Mouse (Mus musculus): ENCODE results near the gene Vps4b. TPM values are rescaled to one million over a fixed set of nuclear protein-coding genes. Genes with fewer than 3 reads are reported as not detected.
"Not testable (repeated sequence)": the region's sequence is repeated elsewhere in the genome, so short reads cannot be mapped to it uniquely, and the experiment has no call there.

Vps4b gene
- polyA plus RNA-seq, 1 experiment from 2014 or later: 58.1 TPM

- DNase-seq (ENCODE audit: low spot score): no peak
- WGBS: 90% methylated on average over 4 of the region's 4 CpGs
- H3K4me3 ChIP-seq: no peak overlapping the region
- H3K4me1 ChIP-seq (replicated peaks): no peaks in the 10 kb centered on the region
- no peak overlapping the region for H3K27ac ChIP-seq
- no peaks in the 10 kb centered on the region for H3K9me3 ChIP-seq
- peaks cover 24% of the 10 kb centered on the region; the same call in 1 of the 2 replicates for H3K36me3 ChIP-seq
- no peaks in the 10 kb centered on the region for H3K27me3 ChIP-seq (ENCODE audit: insufficient read depth, poor library complexity, severe bottlenecking)
Observed at GRCm38 (mm10) chr1:106740735-106741134, 55.8 kb downstream of the Vps4b start.

- Histone ChIP-seq H3K27ac (no peak overlapping the region), H3K9me3 (no peaks in the 10 kb centered on the region), H3K27me3 (ENCODE audit: insufficient read depth, poor library complexity, severe bottlenecking) (no peaks in the 10 kb centered on the region), H3K36me3 (peaks cover 24% of the 10 kb centered on the region; the same call in 1 of the 2 replicates), H3K4me3 (no peak overlapping the region), H3K4me1 (replicated peaks) (no peaks in the 10 kb centered on the region)
- DNase-seq (ENCODE audit: low spot score): no peak
- 94% methylated on average over 5 of the region's 5 CpGs for WGBS
Observed at GRCm38 (mm10) chr1:106739810-106740209, 56.7 kb downstream of the Vps4b start.

DNA sequence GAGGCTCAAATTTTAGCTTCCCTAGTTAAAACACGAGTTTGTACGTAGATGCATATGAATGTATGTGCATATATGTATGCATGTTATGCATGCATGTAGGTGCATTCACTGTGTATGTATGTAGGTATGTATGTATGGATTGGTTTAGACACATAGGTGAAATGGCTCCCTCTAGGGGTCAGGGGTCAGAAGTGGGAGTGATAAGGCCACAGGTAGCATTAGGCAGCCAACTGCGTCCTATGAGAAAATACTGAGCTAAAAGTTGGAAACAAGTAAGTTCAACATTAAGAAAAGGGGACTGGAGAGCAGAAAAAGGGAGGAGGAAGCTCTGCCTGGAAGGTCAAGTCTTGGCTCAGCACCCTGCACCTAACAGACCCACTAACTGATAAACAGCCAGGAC is 58.4 kb downstream of the Vps4b start:
- WGBS: 88% methylated on average over 3 of the region's 3 CpGs
- Histone ChIP-seq H3K9me3 (no peaks in the 10 kb centered on the region), H3K27me3 (ENCODE audit: insufficient read depth, poor library complexity, severe bottlenecking) (no peaks in the 10 kb centered on the region), H3K36me3 (peaks cover 29% of the 10 kb centered on the region), H3K4me3 (no peak overlapping the region), H3K27ac (no peak overlapping the region), H3K4me1 (replicated peaks) (no peaks in the 10 kb centered on the region)
- DNase-seq (ENCODE audit: low spot score): no peak

- H3K27ac ChIP-seq: no peak overlapping the region
- H3K36me3 ChIP-seq: peaks cover 26% of the 10 kb centered on the region
- 92% methylated on average over 8 of the region's 8 CpGs for WGBS
- no peak for DNase-seq (ENCODE audit: low spot score)
- no peaks in the 10 kb centered on the region for H3K27me3 ChIP-seq (ENCODE audit: insufficient read depth, poor library complexity, severe bottlenecking)
- no peaks in the 10 kb centered on the region for H3K4me1 ChIP-seq (replicated peaks)
- H3K9me3 ChIP-seq: no peaks in the 10 kb centered on the region
- no peak overlapping the region for H3K4me3 ChIP-seq
Observed at GRCm38 (mm10) chr1:106736211-106736610, 60.3 kb downstream of the Vps4b start.

DNA sequence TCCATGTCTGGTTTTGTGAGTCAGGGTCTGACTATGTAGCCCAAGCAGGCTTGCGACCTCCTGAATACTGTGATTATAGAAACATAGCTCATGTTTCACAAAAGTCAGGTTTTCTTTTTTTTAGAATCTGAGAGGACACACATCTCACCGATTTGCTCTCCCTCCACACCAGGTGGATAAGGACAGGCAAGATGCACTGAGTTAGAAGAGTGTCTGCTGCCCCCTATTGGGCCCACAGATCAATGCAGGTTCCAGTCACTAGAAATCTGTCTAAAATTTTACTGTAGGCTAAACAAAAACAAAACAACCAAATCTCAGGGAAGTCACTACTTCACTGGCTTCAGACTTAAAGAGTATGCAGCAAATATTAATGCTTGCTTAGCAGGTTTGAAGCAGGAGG is 60.9 kb downstream of the Vps4b start:
- H3K9me3 ChIP-seq: no peaks in the 10 kb centered on the region
- no peak overlapping the region for H3K27ac ChIP-seq
- peak; percentile 41 for DNase-seq (ENCODE audit: low spot score)
- 77% methylated on average over 2 of the region's 2 CpGs for WGBS
- no peaks in the 10 kb centered on the region for H3K27me3 ChIP-seq (ENCODE audit: insufficient read depth, poor library complexity, severe bottlenecking)
- H3K4me1 ChIP-seq (replicated peaks): no peaks in the 10 kb centered on the region
- H3K36me3 ChIP-seq: peaks cover 21% of the 10 kb centered on the region
- H3K4me3 ChIP-seq: no peak overlapping the region

- H3K4me1 ChIP-seq (replicated peaks): peaks cover 4% of the 10 kb centered on the region; the same call in 1 of the 2 replicates
- no peaks in the 10 kb centered on the region for H3K27me3 ChIP-seq (ENCODE audit: insufficient read depth, poor library complexity, severe bottlenecking)
- DNase-seq (ENCODE audit: low spot score): no peak
- H3K9me3 ChIP-seq: no peaks in the 10 kb centered on the region
- WGBS: 23% methylated on average over 5 of the region's 5 CpGs
- no peaks in the 10 kb centered on the region for H3K36me3 ChIP-seq
- H3K4me3 ChIP-seq: no peak overlapping the region
- H3K27ac ChIP-seq: no peak overlapping the region
Observed at GRCm38 (mm10) chr1:106722061-106722460, 74.5 kb downstream of the Vps4b start.

DNA sequence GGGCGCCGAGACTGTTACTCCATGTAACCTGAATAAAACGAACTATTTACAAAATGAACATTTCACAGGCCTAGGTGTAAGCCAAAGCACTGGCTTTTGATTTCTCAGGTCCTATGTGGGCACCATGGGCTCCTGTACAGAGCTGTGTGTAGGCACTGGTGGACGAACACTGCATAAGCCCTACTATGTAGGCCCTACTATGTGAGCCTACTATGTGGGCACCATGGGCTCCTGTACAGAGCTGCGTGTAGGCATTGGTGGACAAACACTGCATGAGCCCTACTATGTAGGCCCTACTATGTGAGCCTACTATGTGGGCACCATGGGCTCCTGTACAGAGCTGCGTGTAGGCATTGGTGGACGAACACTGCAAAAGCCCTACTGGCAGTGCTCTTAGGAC is 78.8 kb downstream of the Vps4b start:
- peaks cover 15% of the 10 kb centered on the region; the same call in 1 of the 2 replicates for H3K27me3 ChIP-seq (ENCODE audit: insufficient read depth, poor library complexity, severe bottlenecking)
- H3K9me3 ChIP-seq; H3K36me3 ChIP-seq; DNase-seq (ENCODE audit: low spot score); H3K4me3 ChIP-seq; H3K27ac ChIP-seq: not testable (repeated sequence)
- peaks cover 23% of the 10 kb centered on the region for H3K4me1 ChIP-seq (replicated peaks)
- 80% methylated on average over 7 of the region's 7 CpGs for WGBS

DNA sequence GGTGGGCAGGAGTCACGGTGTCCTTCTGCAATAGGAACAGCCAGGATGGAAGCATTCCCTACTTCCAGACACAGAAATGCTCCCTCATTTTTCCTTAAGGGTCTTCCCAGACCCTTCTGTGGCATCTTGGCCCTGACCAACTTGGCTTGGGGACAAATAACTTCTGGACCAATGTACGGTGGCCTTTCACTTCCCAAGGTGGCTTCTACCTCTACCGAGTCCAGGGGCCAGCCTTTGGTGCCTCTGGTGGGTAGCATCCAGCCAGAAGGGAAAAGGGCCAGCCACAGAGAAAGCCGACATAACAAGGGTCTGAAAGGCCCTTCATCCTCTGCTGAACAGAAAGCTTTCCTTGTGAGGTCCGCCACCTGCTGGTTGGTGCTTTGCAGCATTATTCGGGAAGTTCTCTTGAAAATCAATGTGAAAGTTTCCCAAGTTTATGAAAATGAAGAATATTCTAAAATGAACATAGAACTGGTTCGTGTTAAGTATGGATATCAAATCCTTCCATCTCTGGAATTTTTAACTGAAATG is 79.4 kb downstream of the Vps4b start:
- peaks cover 28% of the 10 kb centered on the region for H3K4me1 ChIP-seq (replicated peaks)
- 35% methylated on average over 7 of the region's 7 CpGs for WGBS
- H3K27ac ChIP-seq: 0 out of 2 replicates have a peak overlapping the region, but pooled peaks have one; percentile 50
- DNase-seq (ENCODE audit: low spot score): peak; percentile 64
- H3K36me3 ChIP-seq: no peaks in the 10 kb centered on the region
- no peak overlapping the region for H3K4me3 ChIP-seq
- peaks cover 19% of the 10 kb centered on the region for H3K27me3 ChIP-seq (ENCODE audit: insufficient read depth, poor library complexity, severe bottlenecking)
- H3K9me3 ChIP-seq: no peaks in the 10 kb centered on the region

GRCm38 (mm10) chr1:106716141-106716540 is 80.4 kb downstream of the Vps4b start:
- H3K9me3 ChIP-seq: no peaks in the 10 kb centered on the region
- peaks cover 19% of the 10 kb centered on the region for H3K27me3 ChIP-seq (ENCODE audit: insufficient read depth, poor library complexity, severe bottlenecking)
- no peak overlapping the region for H3K27ac ChIP-seq
- peaks cover 35% of the 10 kb centered on the region for H3K4me1 ChIP-seq (replicated peaks)
- WGBS: 92% methylated on average over 3 of the region's 3 CpGs
- no peaks in the 10 kb centered on the region for H3K36me3 ChIP-seq
- no peak overlapping the region for H3K4me3 ChIP-seq
- no peak for DNase-seq (ENCODE audit: low spot score)

GRCm38 (mm10) chr1:106715111-106716083 is 81.1 kb downstream of the Vps4b start:
- peak overlapping the region; percentile 94; the same call in 1 of the 2 replicates for H3K27ac ChIP-seq
- peak overlapping the region; percentile 71; the same call in 1 of the 2 replicates for H3K4me3 ChIP-seq

GRCm38 (mm10) chr1:106714530-106714981 is 82.0 kb downstream of the Vps4b start:
- H3K4me1 ChIP-seq (replicated peaks): peaks cover 35% of the 10 kb centered on the region
- H3K27me3 ChIP-seq (ENCODE audit: insufficient read depth, poor library complexity, severe bottlenecking): peaks cover 19% of the 10 kb centered on the region
- H3K27ac ChIP-seq: peak overlapping the region; percentile 94
- WGBS: 6% methylated on average over 21 of the region's 21 CpGs
- peak overlapping the region; percentile 71 for H3K4me3 ChIP-seq
- H3K36me3 ChIP-seq: no peaks in the 10 kb centered on the region
- no peaks in the 10 kb centered on the region for H3K9me3 ChIP-seq
- no peak for DNase-seq (ENCODE audit: low spot score)

More at GRCm38 (mm10) chr1:106715111-106716083, 81.1 kb downstream of the Vps4b start:
- Histone ChIP-seq H3K36me3 (no peaks in the 10 kb centered on the region), H3K9me3 (no peaks in the 10 kb centered on the region), H3K27me3 (ENCODE audit: insufficient read depth, poor library complexity, severe bottlenecking) (peaks cover 19% of the 10 kb centered on the region), H3K4me1 (replicated peaks) (peaks cover 35% of the 10 kb centered on the region)
- WGBS: 87% methylated on average over 13 of the region's 13 CpGs
- no peak for DNase-seq (ENCODE audit: low spot score)

Data from hindbrain, embryonic 10.5 days (tissue).